Mouse (Mus musculus) hindbrain, embryonic 15.5 days (tissue): ENCODE data around the gene Thap8. TPM values are rescaled to one million over a fixed set of nuclear protein-coding genes. Genes with fewer than 3 reads are reported as not detected.
A peak's percentile ranks its signal among the peaks of the same experiment; 100 is the strongest.

Experiments
- ATAC-seq: fragments of 200-750 bp; cut with Nextera tagmentation; 2 replicates; pipeline ENCODE4 v1.8.0; 2017; ENCODE audit warnings: low read depth, moderate number of reproducible peaks, moderate TSS enrichment; ENCODE audit not compliant: low FRiP score
- H3K27ac ChIP-seq: fragments of 300-500 bp; sonication (generic); replicated peaks from 2 replicates; pipeline ENCODE4 v1.5.1; 2015; ENCODE audit warnings: mild to moderate bottlenecking, inconsistent platforms
- H3K27me3 ChIP-seq: fragments of 300-500 bp; sonication (generic); 2 replicates; pipeline ENCODE4 v1.6.1; 2015; ENCODE audit warnings: control low read depth, inconsistent platforms
- H3K36me3 ChIP-seq: fragments of 300-500 bp; sonication (generic); 2 replicates; pipeline ENCODE4 v1.6.1; 2015; ENCODE audit warnings: control low read depth, inconsistent platforms
- H3K4me1 ChIP-seq: fragments of 300-500 bp; sonication (generic); replicated peaks from 2 replicates; pipeline ENCODE4 v1.6.1; 2015; ENCODE audit warnings: control low read depth, inconsistent platforms
- H3K4me2 ChIP-seq: fragments of 300-500 bp; sonication (generic); 2 replicates; pipeline ENCODE4 v1.6.1; 2015; ENCODE audit warnings: moderate library complexity, mild to moderate bottlenecking, inconsistent platforms
- H3K4me3 ChIP-seq: fragments of 300-500 bp; sonication (generic); 2 replicates; pipeline ENCODE4 v1.5.1; 2015; ENCODE audit warnings: mild to moderate bottlenecking, inconsistent platforms
- H3K9ac ChIP-seq: fragments of 300-500 bp; sonication (generic); 2 replicates; pipeline ENCODE4 v1.6.1; 2015; ENCODE audit warnings: inconsistent platforms
- H3K9me3 ChIP-seq: fragments of 300-500 bp; sonication (generic); 2 replicates; pipeline ENCODE4 v1.6.1; 2016; ENCODE audit warnings: control low read depth, inconsistent platforms
- WGBS: fragments of 180-500 bp; shearing (Covaris S2); methylation state at CpG from one replicate; pipeline ENCODE4 v1.1.7; 2015; 5-methylcytosine and 5-hydroxymethylcytosine counted together
- polyA plus RNA-seq: library from polyadenylated mRNA; unstranded; fragments of >200 nt; fragmentation: Nextera tagmentation; extraction: Ambion mirVana; gene quantifications from 2 replicates; pipeline ENCODE4 v1.2.1, GENCODE M21; 2015

Thap8 gene
- polyA plus RNA-seq, 1 experiment from 2014 or later: 0.88 TPM

- ATAC-seq: peak; percentile 100
- peak within 1 kb of the TSS; percentile 85 for H3K4me2 ChIP-seq
Measured at GRCm38 (mm10) chr7:30308076-30309005, 28.4 kb downstream of the Thap8 start, which contains the start of gene Alkbh6. TSS of gene Alkbh6 (plus strand) at chr7:30308717.

GRCm38 (mm10) chr7:30309395-30310129 is 29.7 kb downstream of the Thap8 start:
- no peak overlapping the region for H3K27ac ChIP-seq
- no peaks in the 10 kb centered on the region for H3K27me3 ChIP-seq
- no peaks in the 10 kb centered on the region for H3K9me3 ChIP-seq
- WGBS: 71% methylated on average over 15 of the region's 15 CpGs
- H3K4me2 ChIP-seq: peak overlapping the region; percentile 85
- peak overlapping the region; percentile 83 for H3K4me3 ChIP-seq
- no peak for ATAC-seq
- H3K9ac ChIP-seq: peak overlapping the region; percentile 65
- peaks cover 36% of the 10 kb centered on the region for H3K36me3 ChIP-seq
- H3K4me1 ChIP-seq: peaks cover 24% of the 10 kb centered on the region

More at GRCm38 (mm10) chr7:30308076-30309005, 28.4 kb downstream of the Thap8 start, which contains the start of gene Alkbh6:
- Histone ChIP-seq H3K27me3 (no peaks in the 10 kb centered on the region), H3K4me3 (peak within 1 kb of the TSS; percentile 83), H3K27ac (peak within 1 kb of the TSS; percentile 83), H3K9ac (peak within 1 kb of the TSS; percentile 65), H3K36me3 (peaks cover 42% of the 10 kb centered on the region), H3K4me1 (peaks cover 24% of the 10 kb centered on the region), H3K9me3 (no peaks in the 10 kb centered on the region)
- 4% methylated on average over 27 of the region's 27 CpGs for WGBS

GRCm38 (mm10) chr7:30310136-30310535 is 30.2 kb downstream of the Thap8 start:
- H3K4me1 ChIP-seq: peaks cover 24% of the 10 kb centered on the region
- no peaks in the 10 kb centered on the region for H3K9me3 ChIP-seq
- no peak overlapping the region for H3K4me2 ChIP-seq
- 91% methylated on average over 12 of the region's 12 CpGs for WGBS
- H3K27ac ChIP-seq: no peak overlapping the region
- ATAC-seq: no peak
- H3K4me3 ChIP-seq: no peak overlapping the region
- H3K9ac ChIP-seq: no peak overlapping the region
- H3K27me3 ChIP-seq: no peaks in the 10 kb centered on the region
- H3K36me3 ChIP-seq: peaks cover 33% of the 10 kb centered on the region

GRCm38 (mm10) chr7:30313666-30314320 is 33.9 kb downstream of the Thap8 start:
- no peaks in the 10 kb centered on the region for H3K27me3 ChIP-seq
- H3K4me3 ChIP-seq: no peak overlapping the region
- H3K4me1 ChIP-seq: peaks cover 16% of the 10 kb centered on the region
- H3K9ac ChIP-seq: no peak overlapping the region
- no peak for ATAC-seq
- 56% methylated on average over 27 of the region's 27 CpGs for WGBS
- no peak overlapping the region for H3K27ac ChIP-seq
- H3K36me3 ChIP-seq: peaks cover 9% of the 10 kb centered on the region; the same call in 1 of the 2 replicates
- H3K4me2 ChIP-seq: no peak overlapping the region
- no peaks in the 10 kb centered on the region for H3K9me3 ChIP-seq

GRCm38 (mm10) chr7:30314721-30315155 is 34.8 kb downstream of the Thap8 start, which contains the start of gene Syne4:
TSS of gene Syne4 (plus strand) at chr7:30314807.
- WGBS: 4% methylated on average over 9 of the region's 9 CpGs
- Histone ChIP-seq H3K9ac (no peak within 1 kb of the TSS), H3K36me3 (peaks cover 9% of the 10 kb centered on the region; the same call in 1 of the 2 replicates), H3K27me3 (no peaks in the 10 kb centered on the region), H3K4me2 (peak within 1 kb of the TSS; percentile 9; the same call in 1 of the 2 replicates), H3K4me1 (peaks cover 8% of the 10 kb centered on the region), H3K27ac (no peak within 1 kb of the TSS), H3K9me3 (no peaks in the 10 kb centered on the region), H3K4me3 (no peak within 1 kb of the TSS)
- ATAC-seq: no peak

GRCm38 (mm10) chr7:30315559-30316529 is 36.0 kb downstream of the Thap8 start:
- WGBS: 83% methylated on average over 13 of the region's 13 CpGs
- no peak for ATAC-seq
- peaks cover 9% of the 10 kb centered on the region; the same call in 1 of the 2 replicates for H3K36me3 ChIP-seq

GRCm38 (mm10) chr7:30318142-30318541 is 38.2 kb downstream of the Thap8 start:
- Histone ChIP-seq H3K4me1 (peaks cover 16% of the 10 kb centered on the region), H3K27ac (no peak overlapping the region), H3K9ac (no peak overlapping the region), H3K9me3 (no peaks in the 10 kb centered on the region), H3K27me3 (no peaks in the 10 kb centered on the region), H3K4me3 (no peak overlapping the region), H3K4me2 (no peak overlapping the region), H3K36me3 (no peaks in the 10 kb centered on the region)
- WGBS: 94% methylated on average over 3 of the region's 3 CpGs
- ATAC-seq: no peak

More at GRCm38 (mm10) chr7:30315559-30316529, 36.0 kb downstream of the Thap8 start:
- H3K4me1 ChIP-seq: peaks cover 1% of the 10 kb centered on the region
- no peak overlapping the region for H3K9ac ChIP-seq
- no peaks in the 10 kb centered on the region for H3K9me3 ChIP-seq
- no peaks in the 10 kb centered on the region for H3K27me3 ChIP-seq
- no peak overlapping the region for H3K27ac ChIP-seq
- H3K4me3 ChIP-seq: no peak overlapping the region
- no peak overlapping the region for H3K4me2 ChIP-seq

- Histone ChIP-seq H3K9me3 (no peaks in the 10 kb centered on the region), H3K27ac (no peak overlapping the region), H3K4me1 (peaks cover 16% of the 10 kb centered on the region), H3K4me2 (peak overlapping the region; percentile 91), H3K9ac (peak overlapping the region; percentile 95), H3K36me3 (no peaks in the 10 kb centered on the region), H3K4me3 (peak overlapping the region; percentile 95), H3K27me3 (0 out of 2 replicates have a peak, but pooled peaks cover 3% of the 10 kb centered on the region)
- 87% methylated on average over 2 of the region's 2 CpGs for WGBS
- ATAC-seq: no peak
Measured at GRCm38 (mm10) chr7:30320946-30321345, 41.1 kb downstream of the Thap8 start.

- Histone ChIP-seq H3K4me1 (peaks cover 16% of the 10 kb centered on the region), H3K4me3 (peak within 1 kb of the TSS; percentile 95), H3K27me3 (0 out of 2 replicates have a peak, but pooled peaks cover 3% of the 10 kb centered on the region), H3K36me3 (no peaks in the 10 kb centered on the region), H3K9ac (peak within 1 kb of the TSS; percentile 95), H3K4me2 (peak within 1 kb of the TSS; percentile 91), H3K9me3 (no peaks in the 10 kb centered on the region), H3K27ac (peak within 1 kb of the TSS; percentile 88)
- under 1% methylated on average over 63 of the region's 63 CpGs for WGBS
- ATAC-seq: peak; percentile 72
Measured at GRCm38 (mm10) chr7:30321539-30322284, 41.8 kb downstream of the Thap8 start, which contains the start of gene E130208F15Rik. TSS of gene E130208F15Rik (plus strand) at chr7:30321740.

- Histone ChIP-seq H3K9me3 (no peaks in the 10 kb centered on the region), H3K4me3 (peak overlapping the region; percentile 95), H3K27ac (peak overlapping the region; percentile 88), H3K27me3 (0 out of 2 replicates have a peak, but pooled peaks cover 3% of the 10 kb centered on the region), H3K36me3 (no peaks in the 10 kb centered on the region), H3K9ac (peak overlapping the region; percentile 95), H3K4me1 (peaks cover 19% of the 10 kb centered on the region), H3K4me2 (peak overlapping the region; percentile 91)
- under 1% methylated on average over 20 of the region's 20 CpGs for WGBS
- ATAC-seq: peak; percentile 98
Measured at GRCm38 (mm10) chr7:30322285-30322667, 42.4 kb downstream of the Thap8 start.
